Mouse (Mus musculus): Measurements from ENCODE around the gene Ugt2b38.
"Not testable (repeated sequence)": the region's sequence is repeated elsewhere in the genome, so short reads cannot be mapped to it uniquely, and the experiment has no call there.

Gene Ugt2b38

DNA sequence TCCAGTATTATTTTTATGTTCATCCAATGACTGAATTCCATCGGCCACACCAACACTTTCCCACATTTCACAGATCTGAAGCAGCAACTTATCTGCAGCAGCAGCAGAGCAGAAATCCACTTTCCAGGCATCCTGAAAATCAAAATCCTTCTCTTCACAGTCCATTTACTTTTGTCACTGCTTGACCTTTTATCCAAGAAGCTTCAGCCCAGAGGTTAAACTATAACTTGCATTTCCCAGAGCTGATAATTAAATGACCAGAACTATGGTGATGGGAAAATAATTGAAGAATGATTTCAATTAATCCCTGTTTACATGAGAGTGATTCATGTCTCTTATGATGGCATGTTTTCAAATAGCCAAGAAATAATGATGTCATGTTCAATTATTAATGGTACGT lies at the start of gene Ugt2b38:
Gene Ugt2b38, minus strand, starts transcription at position 163 of the 400 bp plus-strand sequence.
- not testable (repeated sequence) for DNase-seq (ENCODE audit: extremely low read depth, insufficient read length, low spot score)

GRCm38 (mm10) chr5:87458810-87459209 lies 34.8 kb upstream of the Ugt2b38 start:
- no peak for DNase-seq (ENCODE audit: extremely low read depth, insufficient read length, low spot score)

DNA sequence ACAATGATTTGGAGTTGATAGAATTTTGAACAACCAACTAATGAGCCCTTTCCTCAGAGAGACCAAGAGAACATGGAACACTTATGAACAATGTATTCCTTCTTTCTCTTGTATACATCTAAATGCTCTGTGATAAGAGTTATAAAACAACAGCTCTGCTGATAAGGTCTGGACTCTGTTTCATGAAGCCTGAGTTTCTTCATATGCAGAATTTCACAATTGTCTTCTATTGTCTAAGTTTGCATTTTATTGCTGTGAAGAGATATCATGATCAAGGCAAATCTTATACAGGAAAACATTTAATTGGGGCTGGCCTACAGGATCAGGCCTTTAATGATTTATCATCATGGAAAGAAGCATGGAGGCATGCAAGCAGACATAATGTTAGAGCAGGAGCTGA lies 33.7 kb upstream of the Ugt2b38 start:
- DNase-seq (ENCODE audit: extremely low read depth, insufficient read length, low spot score), result no peak

DNA sequence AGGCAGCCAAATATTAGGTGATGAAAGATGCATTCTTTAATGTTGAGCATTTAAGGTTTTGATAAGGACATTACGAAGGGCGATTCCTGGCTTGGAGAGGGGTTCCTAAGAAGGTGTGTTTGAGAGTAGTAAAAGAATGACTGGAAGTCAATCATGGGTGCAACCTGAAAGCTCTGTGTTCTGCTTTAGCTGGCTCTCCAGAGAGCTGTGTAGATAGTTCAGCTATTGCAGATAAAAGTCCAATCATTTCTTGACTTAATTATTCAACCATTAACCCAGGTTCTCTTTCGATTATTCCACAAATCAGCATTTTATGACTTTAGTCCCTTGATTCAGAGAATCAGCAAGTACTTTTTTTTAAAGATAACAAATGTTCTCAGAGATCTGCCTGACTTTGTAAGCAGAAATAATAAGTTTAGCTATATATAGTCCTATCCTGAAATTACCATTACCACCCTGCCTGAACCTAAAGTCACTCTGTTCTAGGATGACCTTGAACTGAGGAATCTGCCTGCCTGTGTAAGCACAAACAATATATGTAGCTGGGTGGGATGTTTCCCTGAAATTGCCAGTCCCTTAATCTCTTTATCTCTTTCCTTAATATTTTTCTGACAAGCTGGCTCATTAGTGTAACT lies 32.3 kb upstream of the Ugt2b38 start:
- DNase-seq (ENCODE audit: extremely low read depth, insufficient read length, low spot score), result no peak

DNA sequence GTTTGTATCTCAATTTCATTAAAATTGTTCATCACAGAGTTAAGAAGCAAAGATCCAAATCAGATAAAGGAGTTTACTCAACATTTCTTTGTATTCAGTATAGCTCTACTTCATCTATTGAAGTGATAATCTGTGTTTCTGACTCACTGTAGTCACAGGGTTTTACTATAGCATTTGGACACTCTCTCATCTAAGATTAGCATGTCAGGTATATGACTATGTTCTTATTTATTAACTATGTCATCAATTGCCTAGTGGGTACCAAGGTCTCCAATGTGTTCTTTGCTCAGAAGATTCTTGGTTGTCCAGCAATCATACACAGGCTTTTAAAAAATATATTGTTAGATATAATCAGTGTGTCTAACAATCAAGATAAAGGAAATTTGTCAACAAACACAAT lies 31.5 kb upstream of the Ugt2b38 start:
- DNase-seq (ENCODE audit: extremely low read depth, insufficient read length, low spot score), result no peak

DNA sequence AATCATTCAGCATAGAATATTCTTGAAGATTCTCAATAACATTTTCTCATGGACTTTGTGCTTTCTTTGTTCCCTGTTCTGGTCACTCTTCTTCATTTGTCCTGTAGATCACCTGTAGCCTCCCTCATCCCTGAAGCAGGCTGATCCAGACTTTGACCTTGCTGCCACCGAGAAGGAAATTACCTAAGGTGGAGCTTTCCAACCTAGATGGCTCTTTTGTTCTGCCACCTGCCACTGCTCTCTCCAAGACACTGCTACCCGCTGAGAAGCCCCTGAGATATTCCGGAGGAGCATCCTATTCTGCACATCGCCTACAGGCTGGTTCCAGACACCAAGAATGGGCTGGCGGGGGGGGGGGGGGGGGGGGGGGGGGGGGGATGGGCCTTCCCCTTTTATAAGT lies 28.5 kb upstream of the Ugt2b38 start:
- DNase-seq (ENCODE audit: extremely low read depth, insufficient read length, low spot score), result peak; percentile 2

DNA sequence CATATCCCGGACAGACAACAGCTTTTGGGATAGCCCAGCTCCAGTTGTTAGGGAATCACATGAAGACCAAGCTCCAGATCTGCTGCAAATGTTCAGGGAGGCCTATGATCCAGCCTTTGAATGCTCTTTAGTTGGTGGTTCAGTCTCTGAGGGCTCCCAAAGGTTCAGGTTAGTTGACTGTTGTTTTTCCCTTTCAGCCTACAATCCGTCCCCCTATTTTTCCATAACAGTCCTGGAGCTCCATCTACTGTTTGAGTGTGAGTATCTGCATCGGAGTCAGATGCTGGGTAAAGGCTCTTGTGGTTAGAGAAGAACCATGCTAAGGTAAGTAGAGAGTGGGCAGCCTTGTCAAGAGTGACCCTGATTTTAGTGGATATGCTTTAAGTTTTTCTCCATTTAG lies 12.3 kb upstream of the Ugt2b38 start:
- DNase-seq (ENCODE audit: extremely low read depth, insufficient read length, low spot score), result no peak

- DNase-seq (ENCODE audit: extremely low read depth, insufficient read length, low spot score), result no peak
Observed at GRCm38 (mm10) chr5:87425676-87426075, 1.7 kb upstream of the Ugt2b38 start.

- no peak for DNase-seq (ENCODE audit: extremely low read depth, insufficient read length, low spot score)
Observed at GRCm38 (mm10) chr5:87396968-87397367, 27.0 kb downstream of the Ugt2b38 start.

DNA sequence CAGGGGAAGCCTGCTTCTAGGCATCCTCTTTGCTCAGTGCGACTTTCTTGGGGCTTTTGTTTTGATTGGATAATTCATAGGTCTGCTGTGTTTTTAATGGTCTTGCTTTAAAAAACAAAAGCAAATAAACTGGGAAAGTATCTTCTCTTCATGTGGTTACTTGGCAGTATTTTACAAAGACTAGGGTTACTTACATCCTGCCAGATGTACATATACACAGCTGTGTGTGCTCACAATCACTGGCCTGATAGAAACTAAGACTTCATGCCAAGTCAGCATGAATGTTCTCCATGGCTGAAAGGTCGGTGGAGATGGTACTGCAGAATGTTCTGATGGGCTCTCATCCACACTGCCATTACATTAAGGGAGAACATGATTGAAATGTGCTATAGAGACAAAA lies 33.2 kb downstream of the Ugt2b38 start:
- no peak for DNase-seq (ENCODE audit: extremely low read depth, insufficient read length, low spot score)

GRCm38 (mm10) chr5:87380234-87380633 lies 43.8 kb downstream of the Ugt2b38 start:
- no peak for DNase-seq (ENCODE audit: extremely low read depth, insufficient read length, low spot score)

GRCm38 (mm10) chr5:87379825-87380224 lies 44.2 kb downstream of the Ugt2b38 start:
- DNase-seq (ENCODE audit: extremely low read depth, insufficient read length, low spot score), result no peak

- DNase-seq (ENCODE audit: extremely low read depth, insufficient read length, low spot score), result no peak
Observed at GRCm38 (mm10) chr5:87375874-87376383, 48.1 kb downstream of the Ugt2b38 start.

GRCm38 (mm10) chr5:87373502-87373863 lies 50.5 kb downstream of the Ugt2b38 start:
- DNase-seq (ENCODE audit: extremely low read depth, insufficient read length, low spot score), result no peak

DNA sequence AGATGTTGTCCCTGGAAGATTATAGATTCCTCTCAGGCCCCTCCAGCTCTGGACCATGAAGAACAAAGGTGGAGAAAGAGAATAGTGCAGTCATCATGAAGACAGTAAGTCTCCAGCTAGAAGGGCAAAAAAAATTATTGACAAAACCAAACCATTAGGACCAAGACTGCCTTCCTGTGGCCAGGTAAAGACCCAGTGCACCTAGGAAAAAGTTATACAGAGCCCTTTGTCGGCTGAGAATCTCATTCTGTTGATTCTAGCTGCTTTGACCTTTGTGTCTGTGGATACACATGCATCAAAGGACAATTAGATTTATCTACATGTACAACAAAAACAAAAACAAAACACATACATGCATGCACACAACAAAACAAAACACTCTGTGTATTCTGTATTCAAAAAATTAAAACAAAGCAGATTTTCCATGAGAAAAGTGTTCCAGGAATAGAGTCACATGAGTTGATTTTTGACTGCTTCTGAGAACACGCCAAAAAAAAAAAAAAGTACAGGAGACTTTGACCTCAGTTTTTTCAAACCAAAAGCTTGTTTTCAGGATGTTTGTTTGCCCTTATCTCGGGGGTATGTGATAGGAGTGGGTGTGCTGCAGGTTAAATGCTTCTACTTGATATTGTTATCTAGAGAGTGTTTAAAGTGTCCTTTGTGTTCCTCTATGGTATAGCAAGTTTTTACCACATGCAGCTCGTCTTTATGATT lies 51.1 kb downstream of the Ugt2b38 start:
- DNase-seq (ENCODE audit: extremely low read depth, insufficient read length, low spot score), result not testable (repeated sequence)

Data from 3134 (cell line).